Mouse (Mus musculus) ES-E14 (cell line): Measurements from ENCODE around the gene Cel.

ENCODE experiments used
- CHD2 ChIP-seq: IDR thresholded peaks from 2 replicates; pipeline ENCODE4 v1.6.1; 2014; ENCODE audit warnings: mild to moderate bottlenecking, low read depth, low read length, inconsistent platforms
- HCFC1 ChIP-seq: IDR thresholded peaks from 2 replicates; pipeline ENCODE4 v1.6.1; 2012; ENCODE audit warnings: low read length, inconsistent platforms, borderline replicate concordance; ENCODE audit not compliant: insufficient read depth
- MAFK ChIP-seq: IDR thresholded peaks from 2 replicates; pipeline ENCODE4 v1.6.1; 2014; ENCODE audit warnings: mild to moderate bottlenecking, low read depth, low read length, inconsistent platforms; ENCODE audit not compliant: insufficient read depth
- ZNF384 ChIP-seq: IDR thresholded peaks from 2 replicates; pipeline ENCODE4 v1.6.1; 2012; ENCODE audit warnings: low read depth, low read length, inconsistent platforms

DNA sequence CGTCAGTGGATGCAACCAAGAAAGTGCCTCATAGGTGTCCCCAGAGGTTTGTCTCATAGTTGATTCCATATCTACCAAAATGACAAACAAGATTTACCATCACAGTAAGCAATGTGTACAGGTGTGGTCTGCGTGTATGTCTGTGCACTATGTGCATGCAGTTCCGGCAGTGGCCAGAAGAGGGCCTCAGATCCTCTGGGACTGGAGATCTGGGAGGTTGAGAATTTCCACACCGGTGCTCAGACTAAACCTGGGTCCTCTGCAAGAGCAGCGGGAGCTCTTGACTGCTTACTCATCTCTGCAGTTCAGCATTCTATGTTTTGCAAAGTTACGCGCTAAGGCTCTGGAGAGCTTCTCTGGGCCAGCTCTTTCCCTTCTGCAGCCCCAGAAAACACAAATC lies 33.8 kb upstream of the Cel start:
- TF ChIP-seq HCFC1 (no peak), MAFK (no peak), ZNF384 (no peak), CHD2 (no peak)
